Comparison of ENCODE assay signal across 11 mouse cellular contexts in the genomic region with DNA sequence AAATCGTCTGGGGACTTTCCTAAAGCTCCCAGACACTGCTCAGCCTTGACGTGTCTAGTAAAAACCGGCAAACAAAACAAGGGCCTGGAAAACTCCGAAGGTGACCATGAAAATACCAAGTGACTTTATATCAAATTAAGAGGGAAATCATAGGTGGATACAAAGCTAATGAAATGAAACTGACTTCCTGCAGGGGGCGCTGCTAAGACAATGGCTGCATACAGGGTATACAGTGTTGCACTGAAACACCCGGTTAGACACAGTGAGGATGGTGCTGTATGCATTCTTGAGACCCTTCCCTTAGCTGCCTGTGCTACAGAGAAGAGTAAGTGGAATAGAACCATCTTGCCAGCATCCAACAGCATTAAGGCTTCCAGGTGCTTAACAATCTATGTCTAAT.
A peak's percentile ranks its signal among the peaks of the same experiment; 100 is the strongest.
DNase-seq lines count a peak whose midpoint lies in the region; ATAC-seq lines count a peak whose summit lies in the region.
"Had no signal": no experiment of that assay in that cellular context is flagged by ENCODE, and none has a peak within 500 bp of the region (broad histone marks: within the 10 kb centered on the region; RNA-seq: fewer than 3 reads in every experiment).

No protein-coding gene starts in this region.

- H3K4me1 ChIP-seq in kidney, embryonic 15.5 days, result no peaks in the 10 kb centered on the region; the same call in 1 of the 2 replicates
- H3K4me1 ChIP-seq: embryonic facial prominence, embryonic 15.5 days; liver, embryonic 15.5 days had no signal

- H3K4me2 ChIP-seq in kidney, embryonic 15.5 days, result no peak overlapping the region
- H3K4me2 ChIP-seq: embryonic facial prominence, embryonic 15.5 days; liver, embryonic 15.5 days had no signal

- DNase-seq in cerebellum, adult 18-20 months, result peak; percentile 8 to 19
- DNase-seq in kidney, postnatal 10 days, result peak; percentile 27
- DNase-seq in A20 (ENCODE audit: low read depth, low spot score), result peak; percentile 41
- peak; percentile 38 for DNase-seq in embryo, embryonic 10.5 days (ENCODE audit: low spot score)
- DNase-seq in frontal cortex, postnatal 10 days (ENCODE audit: low spot score in 2 of 2), result no peak
- DNase-seq: heart, adult 18-20 months had no signal

- no peaks in the 10 kb centered on the region for H3K27me3 ChIP-seq in kidney, embryonic 15.5 days
- H3K27me3 ChIP-seq: embryonic facial prominence, embryonic 15.5 days; liver, embryonic 15.5 days had no signal

- no peaks in the 10 kb centered on the region for H3K9me3 ChIP-seq in kidney, embryonic 15.5 days (replicated peaks)
- H3K9me3 ChIP-seq: embryonic facial prominence, embryonic 15.5 days; liver, embryonic 15.5 days had no signal

- no peaks in the 10 kb centered on the region for H3K36me3 ChIP-seq in kidney, embryonic 15.5 days
- H3K36me3 ChIP-seq: embryonic facial prominence, embryonic 15.5 days; liver, embryonic 15.5 days had no signal

- H3K9ac ChIP-seq in kidney, embryonic 15.5 days, result no peak overlapping the region
- H3K9ac ChIP-seq: embryonic facial prominence, embryonic 15.5 days; liver, embryonic 15.5 days had no signal

- no peak overlapping the region for H3K4me3 ChIP-seq in kidney, embryonic 15.5 days (replicated peaks)
- H3K4me3 ChIP-seq: embryonic facial prominence, embryonic 15.5 days; liver, embryonic 15.5 days had no signal

- WGBS in kidney, embryonic 15.5 days, result 55% methylated on average over 6 of the region's 6 CpGs

- ATAC-seq in cerebellum, adult (ENCODE audit: insufficient number of reproducible peaks, low FRiP score, low TSS enrichment), result no peak
- ATAC-seq in kidney, embryonic 15.5 days (replicated peaks; ENCODE audit: low FRiP score), result no peak
- ATAC-seq in activated CD4-positive, CD25-positive, alpha-beta regulatory T cell, adult 4 months, result no peak

- no peak overlapping the region for H3K27ac ChIP-seq in kidney, embryonic 15.5 days
- H3K27ac ChIP-seq: embryonic facial prominence, embryonic 15.5 days; liver, embryonic 15.5 days had no signal

Comparison
In these comparisons a context has a peak if more than half of its experiments do, and no peak if none do; other contexts are left out.
1. DNase-seq: peak in cerebellum, adult 18-20 months (2 of 2), kidney, postnatal 10 days (single experiment), A20 (single experiment) and embryo, embryonic 10.5 days (single experiment); none in frontal cortex, postnatal 10 days (0 of 2).